Mouse (Mus musculus) liver, embryonic 14.5 days (tissue): ENCODE measurements around the gene Rap1gds1.

Experiments used
- CTCF ChIP-seq: IDR thresholded peaks from 2 replicates; pipeline ENCODE4 v1.5.1; 2016; ENCODE audit warnings: antibody characterized with exemption, low read depth, control low read depth
- EP300 ChIP-seq: IDR thresholded peaks from 2 replicates; pipeline ENCODE4 v1.6.1; 2016; ENCODE audit warnings: antibody characterized with exemption, low read depth

DNA sequence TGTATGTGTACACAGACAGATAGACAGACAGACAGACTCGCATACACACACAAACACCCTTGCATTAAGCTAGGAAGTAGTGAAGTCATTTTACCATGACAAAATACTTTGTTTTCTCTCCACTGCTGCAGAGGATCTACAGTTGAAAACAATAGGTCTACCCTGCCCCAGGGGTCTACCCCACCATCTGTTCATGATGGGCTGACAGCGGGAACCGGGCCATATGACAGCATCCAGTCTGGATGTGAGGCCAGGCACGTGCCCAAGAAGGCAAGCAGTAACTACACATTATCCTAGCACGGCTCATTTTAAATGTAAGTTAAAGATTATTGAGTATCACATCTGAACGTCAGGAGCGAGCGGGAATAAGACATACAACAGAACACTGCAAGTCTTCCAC lies 51.4 kb downstream of the Rap1gds1 start:
- TF ChIP-seq CTCF (no peak), EP300 (no peak)
